Mouse (Mus musculus): ENCODE results near the gene Bach2. TPM values are rescaled to one million over a fixed set of nuclear protein-coding genes. Genes with fewer than 3 reads are reported as not detected.
A peak's percentile ranks its signal among the peaks of the same experiment; 100 is the strongest.

Bach2 gene
- total RNA-seq, 4 experiments from 2014 or later: 0.96 to 3.2 (median 2.4) TPM

- peak; percentile 99 for DNase-seq (ENCODE audit: low spot score in 2 of 2)
These were observed 376.7 kb downstream of the Bach2 start, which contains the start of gene Casp8ap2 for GRCm38 (mm10) chr4:32615034-32615881. Gene Casp8ap2 (plus strand): TSS chr4:32615451.

- DNase-seq (ENCODE audit: low spot score in 2 of 2): no peak
These were observed 383.0 kb downstream of the Bach2 start for GRCm38 (mm10) chr4:32621637-32622036.
